Mouse (Mus musculus) ovary, postnatal 36 days (tissue): ENCODE measurements around the gene Arhgef2.

Experiments
- DNase-seq: peaks from one replicate; pipeline ENCODE4 v3.0.0; 2022; ENCODE audit warnings: low spot score, mixed read lengths

Gene Arhgef2

DNA sequence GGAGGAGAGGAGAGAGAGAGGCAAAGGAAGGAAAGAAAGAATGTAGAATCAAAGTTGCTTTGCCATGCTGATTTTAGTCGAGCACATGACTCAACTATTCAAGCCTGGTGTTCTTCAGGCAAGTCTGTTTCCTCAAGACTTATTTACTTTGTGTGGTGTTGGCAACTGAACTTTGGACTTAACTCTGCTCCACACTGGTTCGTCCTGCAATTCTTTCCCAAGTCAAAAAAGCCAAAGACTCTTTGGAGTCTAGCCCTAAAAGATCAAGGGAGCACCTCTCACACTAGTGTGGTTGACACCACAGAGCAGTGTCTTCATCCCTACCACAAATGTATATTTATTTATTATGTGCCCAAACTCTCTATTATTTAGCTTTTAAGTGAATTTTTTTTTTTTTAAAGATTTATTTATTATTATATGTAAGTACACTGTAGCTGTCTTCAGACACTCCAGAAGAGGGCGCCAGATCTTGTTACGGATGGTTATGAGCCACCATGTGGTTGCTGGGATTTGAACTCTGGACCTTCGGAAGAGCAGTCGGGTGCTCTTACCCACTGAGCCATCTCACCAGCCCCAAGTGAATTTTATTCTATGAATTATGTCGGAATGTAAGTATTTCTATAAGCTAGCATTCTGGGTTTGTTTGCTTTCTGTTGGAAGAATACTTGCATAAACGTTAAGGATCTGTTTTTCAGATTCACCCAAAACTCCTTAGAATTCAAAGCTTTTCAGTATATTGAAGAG is 78.6 kb downstream of the Arhgef2 start:
- no peak for DNase-seq

GRCm38 (mm10) chr3:88684980-88685941 is 79.5 kb downstream of the Arhgef2 start, which contains the start of gene Khdc4:
TSS of gene Khdc4 (plus strand) at chr3:88685803.
- DNase-seq = peak; percentile 96

GRCm38 (mm10) chr3:88685958-88686451 is 80.2 kb downstream of the Arhgef2 start:
- peak; percentile 59 for DNase-seq

GRCm38 (mm10) chr3:88686734-88687611 is 81.2 kb downstream of the Arhgef2 start:
- no peak for DNase-seq

DNA sequence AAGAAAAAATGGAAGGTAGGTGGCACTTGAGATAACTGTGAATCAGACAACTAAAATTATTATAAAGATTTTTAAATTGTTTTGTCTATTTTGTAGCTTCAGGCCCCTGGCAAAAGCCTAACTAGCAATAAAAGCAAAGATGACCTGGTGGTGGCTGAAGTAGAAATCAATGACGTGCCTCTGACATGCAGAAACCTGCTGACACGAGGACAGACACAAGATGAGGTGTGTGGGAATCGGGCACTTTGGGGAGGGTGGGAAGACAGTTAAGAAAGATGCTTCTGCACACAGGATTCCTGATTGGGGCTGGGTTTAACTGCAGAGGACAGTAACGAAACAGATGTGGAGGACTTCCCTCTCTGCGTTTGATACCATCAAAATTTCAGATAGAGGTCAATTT is 83.3 kb downstream of the Arhgef2 start:
- DNase-seq = no peak

DNA sequence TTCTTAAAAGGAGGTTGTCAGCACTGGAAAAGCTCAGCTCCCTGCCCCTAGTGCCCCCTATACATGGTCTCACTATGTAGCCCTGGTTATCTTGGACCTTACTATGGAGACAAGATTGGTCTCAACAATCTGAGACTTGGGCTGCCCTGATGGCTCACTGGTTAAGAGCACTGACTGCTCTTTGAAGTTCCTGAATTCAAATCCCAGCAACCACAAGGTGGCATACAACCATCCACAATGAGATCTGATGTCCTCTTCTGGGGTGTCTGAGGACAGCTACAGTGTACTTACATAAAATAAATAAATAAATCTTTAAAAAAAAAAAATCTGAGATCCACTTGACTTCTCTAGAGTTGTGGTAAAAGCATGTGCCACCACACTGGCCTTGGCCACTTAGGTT is 89.8 kb downstream of the Arhgef2 start:
- no peak for DNase-seq
